Mouse (Mus musculus): ENCODE data around the gene Gm20521. TPM values are rescaled to one million over a fixed set of nuclear protein-coding genes. Genes with fewer than 3 reads are reported as not detected.
"Not testable (repeated sequence)": the region's sequence is repeated elsewhere in the genome, so short reads cannot be mapped to it uniquely, and the experiment has no call there.

Gene Gm20521
- total RNA-seq, 2 experiments from 2014 or later: 1.4 TPM; not detected in 1

DNA sequence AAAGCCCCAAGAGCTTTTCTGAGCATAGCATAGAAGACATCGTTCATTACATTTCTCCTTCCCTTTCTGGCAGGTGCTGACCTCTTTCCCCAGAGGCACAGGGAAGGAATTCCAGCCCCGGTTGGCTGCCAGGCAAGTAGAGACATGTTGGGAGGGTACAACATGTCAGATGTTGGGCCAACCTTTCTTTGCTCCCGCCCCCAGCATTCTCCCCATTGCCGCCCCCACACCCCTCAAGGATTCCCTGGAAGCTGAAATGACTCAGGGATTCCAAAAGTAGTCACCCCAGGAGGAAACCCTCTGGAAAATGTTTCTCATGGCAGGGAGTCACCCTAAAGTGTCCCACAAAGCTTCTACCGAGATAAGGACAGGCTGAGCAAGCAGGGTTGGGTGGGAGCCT lies 46.6 kb downstream of the Gm20521 start:
- ATAC-seq (replicated peaks; ENCODE audit: low FRiP score, low TSS enrichment, poor library complexity, severe bottlenecking): no peak

GRCm38 (mm10) chr14:54930431-54930830 lies 47.2 kb downstream of the Gm20521 start:
- ATAC-seq (replicated peaks; ENCODE audit: low FRiP score, low TSS enrichment, poor library complexity, severe bottlenecking): no peak

DNA sequence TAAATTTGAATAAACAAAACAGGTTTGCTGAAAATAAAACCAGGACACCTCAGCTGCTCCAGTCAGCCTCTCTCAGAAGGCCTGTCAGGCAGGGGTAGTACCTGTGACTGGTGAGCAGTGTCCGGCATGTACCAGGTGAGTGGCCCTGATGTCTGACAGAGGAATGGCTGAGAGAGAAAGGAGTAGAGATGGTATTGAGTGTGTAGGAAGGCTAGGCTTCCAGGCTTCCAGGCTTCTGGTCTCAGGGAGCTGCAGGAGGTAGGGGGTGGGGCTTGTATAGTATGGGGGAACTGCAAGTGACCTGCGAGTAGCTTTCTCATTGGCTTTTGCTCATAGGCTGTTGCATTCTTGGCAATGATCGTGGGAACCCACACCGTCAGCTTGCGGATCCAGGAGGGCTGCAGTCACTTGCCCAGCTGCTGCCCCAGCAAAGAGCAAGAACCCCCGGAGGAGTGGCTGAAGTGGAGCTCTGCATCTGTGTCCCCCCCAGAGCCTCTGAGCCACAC lies 49.5 kb downstream of the Gm20521 start, which contains the start of gene Il25:
TSS of gene Il25 (plus strand) at position 51 of the 506 bp plus-strand sequence.
- ATAC-seq (replicated peaks; ENCODE audit: low FRiP score, low TSS enrichment, poor library complexity, severe bottlenecking): no peak

DNA sequence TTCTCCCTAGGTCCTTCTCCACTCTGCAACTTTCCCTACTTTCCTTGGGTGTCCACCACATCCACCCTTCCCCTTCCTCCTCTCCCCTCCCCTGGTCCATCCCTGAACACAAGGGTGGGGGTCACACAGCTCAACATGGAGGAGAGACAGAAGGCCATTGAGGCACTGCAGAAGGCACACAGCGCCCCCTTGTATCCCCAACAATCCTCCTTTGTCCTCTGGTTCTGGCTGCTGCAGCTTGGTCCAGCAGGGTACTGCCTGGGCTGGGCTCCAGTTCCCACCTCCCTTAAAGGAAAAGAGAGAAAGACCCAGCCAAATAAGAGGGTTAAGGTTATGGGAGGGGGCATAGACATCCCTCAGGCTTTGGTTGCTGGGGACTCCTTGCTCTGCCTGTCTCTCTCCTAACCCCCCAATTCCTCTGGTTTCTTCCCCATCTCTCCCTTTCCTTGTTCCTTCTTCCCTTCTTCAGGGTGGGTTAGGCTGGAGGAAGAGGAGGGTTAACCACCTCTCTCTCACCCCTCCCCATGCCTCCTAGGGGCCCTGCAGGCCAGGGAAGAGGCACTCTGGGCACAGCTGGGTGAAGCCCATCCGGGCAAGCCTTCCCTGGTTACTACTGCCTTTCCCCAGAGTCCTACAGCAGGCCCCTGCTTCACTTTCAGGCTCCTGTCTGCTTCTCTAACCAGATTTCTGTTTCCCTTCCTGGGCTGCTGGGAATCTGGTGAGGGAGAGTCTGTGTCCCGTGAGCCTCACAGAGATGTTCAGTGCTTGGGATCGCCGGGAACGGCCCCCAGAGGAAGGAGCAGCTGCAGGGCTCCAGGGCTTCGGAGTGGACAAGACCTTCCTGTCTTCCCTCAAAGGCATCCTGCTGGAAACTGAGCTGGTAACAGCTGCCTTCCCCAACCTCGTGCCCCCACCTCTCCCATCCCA lies 52.9 kb downstream of the Gm20521 start, which contains the start of gene Cmtm5:
TSS of gene Cmtm5 (plus strand) at position 358 of the 927 bp plus-strand sequence.
- no peak for ATAC-seq (replicated peaks; ENCODE audit: low FRiP score, low TSS enrichment, poor library complexity, severe bottlenecking)

GRCm38 (mm10) chr14:54936831-54937160 lies 53.6 kb downstream of the Gm20521 start:
- no peak for ATAC-seq (replicated peaks; ENCODE audit: low FRiP score, low TSS enrichment, poor library complexity, severe bottlenecking)

DNA sequence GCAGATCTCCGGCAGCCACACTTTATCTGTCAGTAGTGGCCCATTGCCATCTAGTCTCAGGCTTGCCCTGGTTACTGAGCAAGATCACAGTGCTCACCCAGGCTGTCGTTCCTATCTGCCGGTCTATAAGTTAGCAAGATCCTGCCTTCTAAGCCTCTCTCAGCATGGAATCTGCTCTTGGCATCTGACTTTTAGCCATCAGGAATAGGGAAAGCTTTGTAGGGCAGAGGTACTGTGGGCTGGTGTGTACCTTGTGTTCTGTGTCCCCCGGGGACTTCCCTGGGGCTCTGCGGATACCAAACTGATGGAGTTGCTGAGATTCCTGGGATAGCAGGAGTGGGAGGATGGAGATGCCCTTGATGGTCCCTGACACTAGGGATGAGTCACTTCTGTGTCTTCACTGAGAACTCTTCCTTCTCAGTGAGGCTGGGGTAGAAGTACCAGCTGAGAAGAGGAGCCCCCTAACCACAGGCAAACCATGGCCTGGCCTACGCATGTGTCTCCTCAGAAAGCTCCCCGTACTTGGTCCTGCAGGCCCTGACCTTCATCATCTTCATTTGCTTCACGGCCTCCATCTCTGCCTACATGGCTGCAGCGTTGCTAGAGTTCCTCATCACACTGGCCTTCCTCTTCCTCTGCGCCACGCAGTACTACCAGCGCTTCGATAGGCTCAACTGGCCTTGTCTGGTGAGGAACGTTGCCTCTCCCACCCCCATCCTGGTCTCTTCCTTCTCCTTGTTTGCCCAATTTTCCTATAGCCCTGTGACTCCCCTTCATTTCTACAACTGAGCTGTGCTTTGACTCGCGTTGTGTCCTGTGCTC lies 54.3 kb downstream of the Gm20521 start:
- ATAC-seq (replicated peaks; ENCODE audit: low FRiP score, low TSS enrichment, poor library complexity, severe bottlenecking): no peak

DNA sequence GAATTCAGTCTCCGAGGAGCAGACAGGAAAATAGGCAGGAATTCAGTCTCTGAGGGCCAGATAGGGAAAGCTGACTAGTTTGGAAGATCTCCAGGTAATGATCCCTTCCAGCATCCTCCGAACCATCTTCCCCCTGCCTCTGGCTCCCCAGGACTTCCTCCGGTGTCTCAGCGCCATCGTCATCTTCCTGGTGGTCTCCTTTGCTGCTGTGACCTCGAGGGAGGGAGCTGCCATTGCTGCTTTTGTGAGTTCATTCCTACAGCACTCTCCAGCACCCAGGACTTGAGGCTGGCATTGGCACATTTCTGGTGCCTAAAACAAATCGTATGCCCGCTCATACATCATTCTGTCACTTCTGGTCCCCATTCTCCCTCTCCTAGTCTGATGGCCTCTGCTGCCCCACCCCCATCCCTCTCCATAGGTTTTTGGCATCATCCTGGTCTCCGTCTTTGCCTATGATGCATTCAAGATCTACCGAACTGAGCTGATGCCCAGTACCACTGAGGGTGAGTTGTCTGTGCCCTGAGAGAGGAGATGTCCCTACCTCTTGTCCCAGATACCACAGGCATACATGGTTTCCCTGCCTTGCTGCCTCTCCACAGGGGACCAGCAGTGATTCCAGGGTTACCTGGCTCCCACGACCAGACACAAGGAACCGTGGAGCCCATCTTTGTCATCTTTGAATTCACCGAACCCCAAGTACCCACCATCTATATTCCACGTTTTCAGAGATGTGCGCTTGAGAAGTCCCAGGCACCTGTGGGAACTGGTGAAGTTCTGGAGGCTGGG lies 55.4 kb downstream of the Gm20521 start:
- ATAC-seq (replicated peaks; ENCODE audit: low FRiP score, low TSS enrichment, poor library complexity, severe bottlenecking): no peak

DNA sequence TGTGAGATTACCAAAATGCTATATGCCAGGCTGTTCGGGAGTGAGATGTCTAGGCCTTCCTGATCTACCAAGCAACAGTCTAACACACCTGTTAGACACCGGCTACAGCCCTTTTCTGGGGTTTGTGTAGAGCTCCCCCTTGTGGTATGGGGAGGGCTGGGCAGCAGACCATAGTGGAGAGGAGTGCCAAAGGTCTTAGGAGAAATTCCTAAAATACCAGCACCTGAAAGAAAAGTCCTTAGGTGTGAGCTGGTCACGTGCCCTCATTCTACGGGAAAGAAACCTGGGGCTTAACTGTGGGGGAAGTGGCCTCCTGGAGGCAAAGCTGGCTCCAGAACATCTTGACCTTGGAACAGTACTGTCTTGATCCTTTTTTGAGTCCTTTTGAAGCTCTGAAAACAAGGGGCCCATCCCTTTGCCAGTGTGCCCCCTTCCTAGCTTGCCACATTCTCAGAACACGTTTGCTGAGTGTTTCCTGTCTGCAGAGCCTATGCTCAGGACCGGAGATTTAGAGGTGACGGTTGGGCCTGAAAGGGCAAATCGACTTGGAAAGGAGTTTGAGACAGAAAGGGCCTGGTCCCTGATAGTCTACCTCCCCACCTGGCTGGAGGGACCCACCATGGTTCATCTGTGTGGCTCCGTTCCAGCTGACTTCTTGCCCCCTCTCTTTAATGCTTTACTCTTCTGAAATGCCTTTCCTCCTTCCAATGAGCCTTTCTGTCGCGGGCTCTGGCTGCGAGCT lies 56.4 kb downstream of the Gm20521 start:
- peak; percentile 66 for ATAC-seq (replicated peaks; ENCODE audit: low FRiP score, low TSS enrichment, poor library complexity, severe bottlenecking)

DNA sequence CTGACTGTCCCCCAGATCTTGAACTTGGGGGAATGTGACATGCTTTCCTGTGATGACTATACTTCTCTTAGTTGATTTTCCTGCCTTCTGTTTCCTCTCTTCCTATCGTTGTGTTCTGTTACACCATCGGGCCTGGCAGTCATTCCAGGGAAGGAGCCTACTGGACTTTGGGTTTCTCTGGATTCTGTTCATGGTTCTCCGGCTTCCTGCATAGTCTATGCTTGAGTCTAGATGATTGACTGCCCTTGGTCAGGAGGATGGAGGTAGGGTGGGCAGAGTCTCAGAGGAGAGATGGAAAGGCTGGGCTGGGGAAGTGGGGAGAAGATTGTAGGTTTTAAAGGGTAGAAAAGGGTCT lies 56.9 kb downstream of the Gm20521 start:
- no peak for ATAC-seq (replicated peaks; ENCODE audit: low FRiP score, low TSS enrichment, poor library complexity, severe bottlenecking)

- no peak for ATAC-seq (replicated peaks; ENCODE audit: low FRiP score, low TSS enrichment, poor library complexity, severe bottlenecking)
Measured at GRCm38 (mm10) chr14:54941024-54941978, 58.1 kb downstream of the Gm20521 start.

GRCm38 (mm10) chr14:54942479-54942878 lies 59.2 kb downstream of the Gm20521 start:
- ATAC-seq (replicated peaks; ENCODE audit: low FRiP score, low TSS enrichment, poor library complexity, severe bottlenecking): no peak

GRCm38 (mm10) chr14:54943971-54944370 lies 60.7 kb downstream of the Gm20521 start:
- no peak for ATAC-seq (replicated peaks; ENCODE audit: low FRiP score, low TSS enrichment, poor library complexity, severe bottlenecking)

DNA sequence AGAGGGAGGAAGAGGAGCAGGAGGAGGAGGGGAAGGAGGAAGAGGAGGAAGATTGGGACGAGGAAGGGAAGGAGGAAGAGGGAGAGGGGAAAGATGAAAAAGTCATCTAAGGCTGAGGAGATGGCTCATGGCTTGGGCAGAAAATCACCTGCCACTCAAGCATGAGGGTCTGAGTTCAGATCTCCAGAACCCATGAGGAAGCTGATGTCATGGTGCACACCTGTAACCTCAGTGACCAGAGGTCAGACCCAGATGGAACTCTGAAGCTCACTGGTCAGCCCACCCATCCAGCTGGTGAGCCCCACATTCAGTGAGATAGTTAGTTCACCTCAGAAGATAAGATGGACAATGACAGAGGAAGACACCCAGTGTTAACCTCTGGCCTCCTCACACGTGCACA lies 61.7 kb downstream of the Gm20521 start:
- no peak for ATAC-seq (replicated peaks; ENCODE audit: low FRiP score, low TSS enrichment, poor library complexity, severe bottlenecking)

GRCm38 (mm10) chr14:54945975-54946704 lies 62.9 kb downstream of the Gm20521 start:
- ATAC-seq (replicated peaks; ENCODE audit: low FRiP score, low TSS enrichment, poor library complexity, severe bottlenecking): no peak

GRCm38 (mm10) chr14:54947008-54947407 lies 63.8 kb downstream of the Gm20521 start:
- ATAC-seq (replicated peaks; ENCODE audit: low FRiP score, low TSS enrichment, poor library complexity, severe bottlenecking): not testable (repeated sequence)
